Mouse (Mus musculus): ENCODE measurements at regions not wholly inside any gene's neighbourhood (a gene's known extent, or its start where the extent isn't known, plus 50 kb on each side); places are given as distances from the start of the nearest gene placed in this dataset.

DNA sequence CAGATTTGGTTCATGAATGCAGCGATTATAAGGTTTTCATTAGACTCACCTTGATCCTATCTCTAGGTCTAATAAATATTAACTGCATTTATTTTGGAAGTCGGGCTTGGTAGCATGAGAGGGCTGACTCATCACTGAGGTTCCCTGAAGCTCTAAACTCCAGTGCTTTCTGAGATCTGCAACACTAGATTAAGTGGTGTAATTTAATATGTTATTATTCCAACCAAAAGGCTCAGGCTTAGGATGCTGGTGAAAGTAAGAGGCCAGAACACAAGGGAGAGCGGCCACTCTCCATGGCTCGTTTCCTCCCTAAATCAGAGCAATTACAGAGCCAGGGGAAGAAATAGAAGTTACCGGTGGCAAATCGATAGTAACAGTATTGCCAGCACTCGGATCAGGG, 159.4 kb upstream of the Map3k1 start:
- ATAC-seq (ENCODE audit: low FRiP score, low read depth) = no peak
- WGBS = 74% methylated on average over 7 of the region's 7 CpGs

DNA sequence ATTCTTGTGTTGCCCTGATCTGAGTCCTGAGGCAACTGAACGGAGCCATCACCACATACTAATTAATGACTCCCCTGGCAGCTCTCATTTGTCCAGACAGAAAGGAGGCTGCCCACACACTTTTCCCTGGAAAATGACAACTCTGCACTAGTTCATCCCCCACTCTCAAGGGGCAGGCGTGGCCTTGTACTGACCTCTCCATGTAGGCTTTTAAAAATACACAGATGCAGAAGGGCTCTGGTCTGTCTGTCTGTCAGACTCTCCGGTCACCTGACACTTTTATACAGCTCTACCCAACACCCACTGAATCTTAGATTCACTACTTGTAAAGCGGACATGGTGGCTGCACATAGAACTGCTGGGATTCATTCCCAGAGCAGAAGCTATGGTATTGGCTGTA, 165.5 kb upstream of the Map3k1 start:
- Histone ChIP-seq H3K27ac (no peak overlapping the region), H3K9me3 (no peaks in the 10 kb centered on the region), H3K36me3 (no peaks in the 10 kb centered on the region), H3K4me3 (no peak overlapping the region), H3K9ac (no peak overlapping the region), H3K4me1 (peaks cover 5% of the 10 kb centered on the region; the same call in 1 of the 2 replicates), H3K4me2 (replicated peaks) (no peak overlapping the region), H3K27me3 (replicated peaks) (no peaks in the 10 kb centered on the region)
- no peak for ATAC-seq (ENCODE audit: low FRiP score, low read depth)
- 63% methylated on average over 4 of the region's 4 CpGs for WGBS

More for the DNA sequence above, 159.4 kb upstream of the Map3k1 start:
- Histone ChIP-seq H3K4me2 (replicated peaks) (no peak overlapping the region), H3K9ac (no peak overlapping the region), H3K36me3 (no peaks in the 10 kb centered on the region), H3K27ac (no peak overlapping the region), H3K4me1 (peaks cover 5% of the 10 kb centered on the region; the same call in 1 of the 2 replicates), H3K4me3 (no peak overlapping the region), H3K27me3 (replicated peaks) (no peaks in the 10 kb centered on the region), H3K9me3 (no peaks in the 10 kb centered on the region)

DNA sequence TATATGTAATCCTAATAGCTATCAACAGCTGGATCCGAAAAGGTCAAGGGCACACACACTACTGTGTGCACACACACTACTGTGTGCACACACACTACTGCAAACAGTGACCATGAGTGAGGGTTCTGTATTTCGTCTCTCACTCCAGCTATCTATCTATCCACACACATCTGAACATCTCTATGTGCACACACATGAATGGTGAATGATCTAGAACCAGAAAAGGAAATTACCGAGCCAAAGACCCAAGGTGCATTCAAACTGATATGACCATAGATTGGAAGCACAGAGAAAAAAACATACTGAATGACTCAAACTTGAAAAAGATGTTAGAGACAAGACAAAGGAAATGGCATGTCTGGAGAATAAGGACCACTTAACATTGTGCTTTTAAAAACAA, 166.8 kb upstream of the Map3k1 start:
- H3K9me3 ChIP-seq = no peaks in the 10 kb centered on the region
- no peak overlapping the region for H3K4me3 ChIP-seq
- H3K27me3 ChIP-seq (replicated peaks) = no peaks in the 10 kb centered on the region
- peaks cover 12% of the 10 kb centered on the region; the same call in 1 of the 2 replicates for H3K4me1 ChIP-seq
- no peak overlapping the region for H3K9ac ChIP-seq
- 90% methylated on average over 3 of the region's 3 CpGs for WGBS
- ATAC-seq (ENCODE audit: low FRiP score, low read depth) = no peak
- H3K36me3 ChIP-seq = no peaks in the 10 kb centered on the region
- H3K4me2 ChIP-seq (replicated peaks) = no peak overlapping the region
- no peak overlapping the region for H3K27ac ChIP-seq

DNA sequence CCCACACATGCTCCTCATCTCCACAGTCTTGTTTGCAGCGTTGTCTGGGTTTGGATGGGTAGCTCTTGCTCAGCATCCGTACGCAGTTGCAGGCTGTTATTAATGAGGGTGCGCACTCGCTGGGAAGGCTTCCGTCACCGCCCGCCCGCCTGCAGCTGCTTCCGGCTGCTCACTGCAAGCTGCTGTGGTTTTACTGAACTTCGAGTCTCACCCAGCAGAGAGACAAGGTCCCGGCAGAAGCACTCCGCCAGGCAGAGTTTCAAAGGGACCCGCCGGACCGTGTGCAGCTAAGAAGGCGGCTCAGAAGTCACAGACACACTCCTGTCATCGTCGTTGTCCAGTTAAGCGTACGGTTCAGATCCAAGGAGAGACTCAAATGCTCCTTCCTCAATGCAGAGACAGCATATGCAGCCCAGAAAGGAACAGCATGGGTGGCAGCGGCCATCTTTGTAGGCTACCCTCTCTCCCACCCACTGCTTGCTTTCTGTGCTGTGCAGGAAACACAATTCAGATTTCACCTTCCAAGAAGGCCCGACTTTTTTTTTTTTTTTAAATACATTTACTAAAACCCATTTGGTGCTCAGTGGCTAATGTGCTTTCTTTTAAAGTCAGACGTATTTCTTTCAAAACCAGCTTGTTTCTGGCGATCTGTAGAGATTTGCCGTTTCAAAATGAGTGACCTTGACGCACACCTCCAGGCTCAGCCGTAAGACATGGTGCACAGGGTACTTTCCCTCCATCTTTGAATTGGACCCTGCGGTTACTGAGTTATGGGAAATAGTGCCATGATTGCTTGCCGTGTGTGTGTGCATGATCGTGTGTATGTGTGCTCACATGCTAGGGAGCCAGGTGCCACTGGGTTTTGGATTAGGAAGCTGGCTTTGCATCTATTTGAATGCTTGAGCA, 169.2 kb upstream of the Map3k1 start:
- Histone ChIP-seq H3K36me3 (no peaks in the 10 kb centered on the region), H3K9ac (no peak overlapping the region), H3K9me3 (no peaks in the 10 kb centered on the region), H3K4me2 (replicated peaks) (no peak overlapping the region), H3K4me3 (no peak overlapping the region), H3K4me1 (peaks cover 12% of the 10 kb centered on the region; the same call in 1 of the 2 replicates), H3K27me3 (replicated peaks) (no peaks in the 10 kb centered on the region), H3K27ac (no peak overlapping the region)
- 85% methylated on average over 31 of the region's 31 CpGs for WGBS
- ATAC-seq (ENCODE audit: low FRiP score, low read depth) = no peak

- Histone ChIP-seq H3K36me3 (no peaks in the 10 kb centered on the region), H3K27me3 (replicated peaks) (no peaks in the 10 kb centered on the region), H3K4me2 (replicated peaks) (no peak overlapping the region), H3K4me1 (peaks cover 12% of the 10 kb centered on the region; the same call in 1 of the 2 replicates), H3K4me3 (no peak overlapping the region), H3K27ac (no peak overlapping the region), H3K9me3 (no peaks in the 10 kb centered on the region), H3K9ac (no peak overlapping the region)
- ATAC-seq (ENCODE audit: low FRiP score, low read depth) = no peak
- 84% methylated on average over 5 of the region's 5 CpGs for WGBS
These were observed 169.9 kb upstream of the Map3k1 start for GRCm38 (mm10) chr13:111978675-111979020.

DNA sequence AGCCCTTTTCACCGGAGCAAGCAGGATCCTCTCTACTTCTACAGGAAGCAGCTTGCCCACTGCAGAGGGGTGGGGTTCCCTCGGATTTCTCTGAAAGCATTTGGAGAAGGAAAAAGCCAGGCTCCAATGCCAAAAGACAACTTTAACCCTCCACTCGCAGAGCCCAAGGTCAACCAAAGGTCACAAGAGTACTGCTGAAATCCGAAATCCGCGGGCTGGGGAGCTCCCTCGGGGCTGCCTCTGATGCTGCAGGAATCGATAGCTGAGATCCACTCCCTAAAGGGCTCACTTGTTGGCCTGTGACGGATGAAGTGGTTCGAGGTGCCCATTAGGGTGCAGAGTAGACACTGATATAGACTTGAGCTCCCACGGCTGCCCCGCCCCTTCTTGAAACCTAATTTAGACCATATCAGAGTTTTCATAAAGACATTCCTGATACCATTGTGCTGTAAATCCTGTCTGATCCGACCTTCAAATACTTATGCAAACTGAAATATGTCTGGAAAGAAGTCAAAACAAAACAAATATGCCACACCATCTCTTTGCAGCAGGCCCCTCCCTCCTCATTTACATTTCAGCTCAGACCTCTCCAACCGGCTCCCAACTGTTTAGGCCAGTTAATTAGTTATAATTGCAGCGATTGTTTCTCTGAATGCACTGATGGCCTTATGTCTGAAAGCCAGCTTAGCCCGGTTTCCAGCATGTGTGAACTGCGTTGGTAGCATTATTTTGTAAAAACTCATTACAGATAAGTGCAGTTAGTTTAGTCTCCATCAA, 170.8 kb upstream of the Map3k1 start:
- H3K4me1 ChIP-seq = 0 out of 2 replicates have a peak, but pooled peaks cover 8% of the 10 kb centered on the region
- ATAC-seq (ENCODE audit: low FRiP score, low read depth) = no peak
- WGBS = 47% methylated on average over 17 of the region's 17 CpGs

DNA sequence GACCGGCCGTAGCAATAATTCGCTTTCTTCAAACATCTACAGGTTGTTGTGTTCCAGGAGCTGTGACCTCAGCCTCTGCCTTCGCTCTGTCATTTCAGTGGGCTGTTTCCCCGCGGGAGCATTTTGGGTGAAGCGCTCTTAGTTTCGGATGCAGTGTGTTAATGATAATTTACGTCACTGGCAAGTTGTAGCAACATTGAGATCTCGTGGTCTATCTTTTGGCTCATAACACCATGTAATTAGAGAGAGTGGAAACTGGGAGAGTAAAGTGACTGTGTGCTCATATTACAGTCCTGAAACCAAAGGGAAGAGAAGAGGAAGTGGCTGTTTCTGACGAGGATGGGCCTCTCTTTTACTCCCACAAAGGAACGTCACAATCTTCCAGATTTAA, 171.4 kb upstream of the Map3k1 start:
- WGBS = 74% methylated on average over 12 of the region's 12 CpGs
- Histone ChIP-seq H3K9ac (no peak overlapping the region), H3K9me3 (no peaks in the 10 kb centered on the region), H3K4me2 (replicated peaks) (no peak overlapping the region), H3K4me3 (no peak overlapping the region), H3K27ac (no peak overlapping the region), H3K4me1 (0 out of 2 replicates have a peak, but pooled peaks cover 8% of the 10 kb centered on the region), H3K36me3 (no peaks in the 10 kb centered on the region), H3K27me3 (replicated peaks) (no peaks in the 10 kb centered on the region)
- no peak for ATAC-seq (ENCODE audit: low FRiP score, low read depth)

More for the DNA sequence above, 170.8 kb upstream of the Map3k1 start:
- H3K4me2 ChIP-seq (replicated peaks) = no peak overlapping the region
- no peak overlapping the region for H3K4me3 ChIP-seq
- H3K27ac ChIP-seq = no peak overlapping the region
- no peaks in the 10 kb centered on the region for H3K36me3 ChIP-seq
- no peaks in the 10 kb centered on the region for H3K9me3 ChIP-seq
- H3K27me3 ChIP-seq (replicated peaks) = no peaks in the 10 kb centered on the region
- no peak overlapping the region for H3K9ac ChIP-seq

DNA sequence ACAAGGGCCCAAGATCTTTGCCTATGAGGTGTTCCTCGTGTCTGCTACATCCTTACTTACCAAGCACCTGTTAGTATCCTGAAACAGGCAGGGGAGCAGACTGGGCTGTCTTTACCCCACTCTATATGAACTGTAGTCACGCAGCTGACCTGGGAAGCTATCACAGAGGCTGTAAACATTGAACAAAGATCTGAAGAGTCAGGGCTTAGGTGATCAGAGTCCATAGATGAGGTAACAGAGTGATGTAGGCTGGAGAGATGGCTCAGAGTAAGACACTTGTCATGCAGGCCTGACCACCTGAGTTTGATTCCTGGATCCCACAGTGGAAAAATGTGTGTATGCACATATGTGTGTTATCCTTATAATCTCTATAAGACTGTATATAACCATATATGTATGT, 172.3 kb upstream of the Map3k1 start:
- no peaks in the 10 kb centered on the region for H3K36me3 ChIP-seq
- no peak overlapping the region for H3K4me2 ChIP-seq (replicated peaks)
- no peak overlapping the region for H3K27ac ChIP-seq
- no peak overlapping the region for H3K4me3 ChIP-seq
- H3K4me1 ChIP-seq = 0 out of 2 replicates have a peak, but pooled peaks cover 8% of the 10 kb centered on the region
- ATAC-seq (ENCODE audit: low FRiP score, low read depth) = no peak
- WGBS = 96% methylated on average over 2 of the region's 2 CpGs
- H3K9me3 ChIP-seq = no peaks in the 10 kb centered on the region
- no peak overlapping the region for H3K9ac ChIP-seq
- no peaks in the 10 kb centered on the region for H3K27me3 ChIP-seq (replicated peaks)

DNA sequence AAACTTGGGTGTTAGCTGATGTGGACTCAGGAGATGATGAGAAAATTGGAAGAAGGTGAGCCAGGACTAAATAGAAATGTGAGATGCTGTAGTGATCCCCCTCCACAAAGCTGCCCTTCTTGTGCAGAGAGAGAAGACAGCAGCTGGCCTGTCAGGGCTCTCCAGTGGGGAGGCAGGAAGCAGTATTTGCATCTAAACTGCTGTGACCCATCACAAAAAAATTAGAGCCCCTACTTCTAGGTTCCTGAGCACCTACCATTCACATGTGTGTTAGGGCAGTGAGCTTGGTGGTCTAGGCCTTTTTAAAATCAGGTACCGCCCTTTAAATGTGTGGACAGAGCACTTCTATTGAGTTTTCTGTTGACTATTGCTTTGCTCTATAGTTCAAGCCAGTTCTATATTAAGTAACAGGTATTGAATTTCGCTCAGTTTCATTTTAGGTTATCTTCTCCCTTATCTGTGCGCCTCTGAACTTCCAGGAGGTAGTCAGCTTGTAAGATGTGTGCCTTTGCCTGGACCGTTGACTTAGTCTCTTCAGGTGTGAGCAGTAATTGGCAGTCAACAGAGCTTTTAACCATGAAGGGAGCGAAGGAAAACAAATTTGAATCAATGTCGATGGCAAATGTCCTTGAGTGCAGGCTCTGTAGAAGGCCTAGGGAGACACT, 174.1 kb upstream of the Map3k1 start:
- Histone ChIP-seq H3K27ac (no peak overlapping the region), H3K4me1 (0 out of 2 replicates have a peak, but pooled peaks cover 8% of the 10 kb centered on the region), H3K36me3 (no peaks in the 10 kb centered on the region), H3K9ac (no peak overlapping the region), H3K9me3 (no peaks in the 10 kb centered on the region), H3K4me3 (no peak overlapping the region), H3K27me3 (replicated peaks) (no peaks in the 10 kb centered on the region), H3K4me2 (replicated peaks) (no peak overlapping the region)
- ATAC-seq (ENCODE audit: low FRiP score, low read depth) = no peak
- 91% methylated on average over 6 of the region's 6 CpGs for WGBS

DNA sequence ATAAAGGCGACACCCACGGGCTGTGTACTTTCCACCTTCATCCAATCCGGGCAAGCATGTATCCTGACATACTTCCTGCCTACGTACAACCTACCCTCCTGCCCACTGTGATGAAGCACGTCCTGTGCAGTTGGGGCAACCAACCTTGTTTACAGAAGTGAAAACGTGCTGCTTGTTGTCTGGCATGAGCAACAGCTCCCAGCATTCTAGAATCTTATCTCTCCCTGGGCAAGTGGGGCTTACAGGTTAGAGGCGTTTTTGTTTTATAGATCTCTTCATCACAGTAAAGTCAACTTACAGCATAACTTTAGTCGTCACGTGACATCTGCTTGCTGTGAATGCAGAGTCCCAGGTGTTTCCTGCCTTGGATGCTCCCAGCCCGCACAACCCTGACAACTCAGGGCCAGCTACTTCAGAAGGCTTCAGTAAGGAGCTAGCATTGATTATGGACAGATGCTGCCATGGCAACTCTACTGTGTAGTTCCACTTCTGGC, 175.3 kb upstream of the Map3k1 start:
- 82% methylated on average over 10 of the region's 10 CpGs for WGBS
- H3K9me3 ChIP-seq = no peaks in the 10 kb centered on the region
- no peaks in the 10 kb centered on the region for H3K36me3 ChIP-seq
- H3K27me3 ChIP-seq (replicated peaks) = no peaks in the 10 kb centered on the region
- 0 out of 2 replicates have a peak, but pooled peaks cover 8% of the 10 kb centered on the region for H3K4me1 ChIP-seq
- no peak for ATAC-seq (ENCODE audit: low FRiP score, low read depth)
- H3K4me2 ChIP-seq (replicated peaks) = no peak overlapping the region
- no peak overlapping the region for H3K9ac ChIP-seq
- H3K27ac ChIP-seq = no peak overlapping the region
- no peak overlapping the region for H3K4me3 ChIP-seq

- no peak for ATAC-seq (ENCODE audit: low FRiP score, low read depth)
- no peak overlapping the region for H3K27ac ChIP-seq
- WGBS = 83% methylated on average over 5 of the region's 5 CpGs
- no peaks in the 10 kb centered on the region for H3K9me3 ChIP-seq
- no peak overlapping the region for H3K4me3 ChIP-seq
- no peaks in the 10 kb centered on the region for H3K27me3 ChIP-seq (replicated peaks)
- no peak overlapping the region for H3K4me2 ChIP-seq (replicated peaks)
- H3K9ac ChIP-seq = no peak overlapping the region
- H3K36me3 ChIP-seq = no peaks in the 10 kb centered on the region
- no peaks in the 10 kb centered on the region for H3K4me1 ChIP-seq
These were observed 176.6 kb upstream of the Map3k1 start for GRCm38 (mm10) chr13:111985406-111985805.

- WGBS = 92% methylated on average over 15 of the region's 15 CpGs
- peaks cover 8% of the 10 kb centered on the region for H3K4me1 ChIP-seq
These were observed 177.9 kb upstream of the Map3k1 start for GRCm38 (mm10) chr13:111986681-111987080.

More at GRCm38 (mm10) chr13:111986681-111987080, 177.9 kb upstream of the Map3k1 start:
- no peak overlapping the region for H3K9ac ChIP-seq
- H3K4me3 ChIP-seq = no peak overlapping the region
- ATAC-seq (ENCODE audit: low FRiP score, low read depth) = no peak
- no peaks in the 10 kb centered on the region for H3K27me3 ChIP-seq (replicated peaks)
- no peaks in the 10 kb centered on the region for H3K9me3 ChIP-seq
- H3K27ac ChIP-seq = no peak overlapping the region
- no peak overlapping the region for H3K4me2 ChIP-seq (replicated peaks)
- H3K36me3 ChIP-seq = no peaks in the 10 kb centered on the region

Measured in neural tube, embryonic 12.5 days (tissue).